Mouse (Mus musculus): ENCODE measurements at regions not wholly inside any gene's neighbourhood (a gene's known extent, or its start where the extent isn't known, plus 50 kb on each side); places are given as distances from the start of the nearest gene placed in this dataset.

DNA sequence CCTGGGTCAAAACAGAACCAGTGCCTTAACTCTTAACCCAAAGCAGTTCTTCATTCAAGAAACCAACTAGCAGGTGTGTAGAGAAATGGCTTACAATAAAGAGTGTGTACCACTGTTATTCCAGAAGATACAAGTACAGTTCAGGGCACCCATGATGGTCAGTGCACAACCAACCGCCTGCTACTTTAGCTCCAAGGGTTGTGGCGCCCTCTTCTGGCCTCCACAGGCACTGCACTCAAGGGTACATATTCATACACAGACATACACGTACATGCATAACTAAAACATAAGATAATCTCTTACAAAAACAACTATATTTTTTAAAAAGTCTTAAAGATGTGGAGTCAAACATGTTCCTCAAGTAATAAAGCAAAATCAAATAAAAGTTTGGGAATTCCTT is 65.9 kb upstream of the Peli2 start:
- DNase-seq (ENCODE audit: low spot score) = no peak

DNA sequence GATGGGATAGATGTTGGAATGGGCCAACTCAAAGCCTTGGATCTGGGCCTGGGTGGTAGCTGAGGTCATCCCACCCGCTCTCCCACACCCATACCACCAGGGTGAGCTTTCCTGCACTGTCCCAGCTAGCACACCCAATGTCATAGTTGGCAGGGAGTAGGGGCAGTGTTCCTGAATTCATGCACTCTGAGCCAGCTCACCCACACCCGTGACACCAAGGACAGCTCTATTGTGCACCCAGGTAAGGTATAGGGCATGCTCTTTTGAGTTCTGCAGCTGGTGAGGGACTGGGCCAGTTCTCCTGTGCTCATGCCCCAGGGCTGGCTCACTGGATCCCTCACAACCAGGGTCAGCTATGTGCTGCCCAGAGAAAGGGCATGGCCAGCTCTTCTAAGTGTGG is 64.8 kb upstream of the Peli2 start:
- no peak for DNase-seq (ENCODE audit: low spot score)

DNA sequence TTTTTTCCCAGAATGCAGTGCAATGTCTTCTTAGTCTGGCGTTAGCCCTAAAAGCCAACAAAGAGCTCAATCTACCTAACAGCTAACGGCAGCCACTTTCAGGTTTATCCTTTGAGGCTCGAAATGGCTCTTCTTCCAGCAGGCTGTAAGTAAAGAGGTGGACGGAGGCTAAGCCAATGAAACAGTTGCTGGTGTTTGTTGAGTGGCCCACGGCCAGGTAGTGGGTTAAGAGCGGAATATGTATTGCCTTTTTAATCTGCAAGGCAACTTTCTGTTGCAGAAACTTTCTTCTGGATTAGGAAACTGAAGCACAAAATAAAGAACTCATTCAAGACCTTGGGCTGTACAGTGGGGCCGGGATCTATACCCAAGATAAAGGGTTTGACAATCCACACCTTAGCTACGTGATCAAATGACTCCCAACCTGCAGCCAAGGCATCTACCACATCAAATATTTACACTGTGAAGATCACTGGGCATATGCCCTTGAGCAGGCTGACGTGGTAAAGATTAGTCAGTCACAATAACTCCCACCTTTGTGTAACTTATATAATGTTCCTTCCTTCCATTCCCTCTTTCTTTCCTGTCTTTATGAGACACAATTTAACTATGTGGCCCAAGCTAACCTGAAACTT is 62.3 kb upstream of the Peli2 start:
- no peak for DNase-seq (ENCODE audit: low spot score)

DNA sequence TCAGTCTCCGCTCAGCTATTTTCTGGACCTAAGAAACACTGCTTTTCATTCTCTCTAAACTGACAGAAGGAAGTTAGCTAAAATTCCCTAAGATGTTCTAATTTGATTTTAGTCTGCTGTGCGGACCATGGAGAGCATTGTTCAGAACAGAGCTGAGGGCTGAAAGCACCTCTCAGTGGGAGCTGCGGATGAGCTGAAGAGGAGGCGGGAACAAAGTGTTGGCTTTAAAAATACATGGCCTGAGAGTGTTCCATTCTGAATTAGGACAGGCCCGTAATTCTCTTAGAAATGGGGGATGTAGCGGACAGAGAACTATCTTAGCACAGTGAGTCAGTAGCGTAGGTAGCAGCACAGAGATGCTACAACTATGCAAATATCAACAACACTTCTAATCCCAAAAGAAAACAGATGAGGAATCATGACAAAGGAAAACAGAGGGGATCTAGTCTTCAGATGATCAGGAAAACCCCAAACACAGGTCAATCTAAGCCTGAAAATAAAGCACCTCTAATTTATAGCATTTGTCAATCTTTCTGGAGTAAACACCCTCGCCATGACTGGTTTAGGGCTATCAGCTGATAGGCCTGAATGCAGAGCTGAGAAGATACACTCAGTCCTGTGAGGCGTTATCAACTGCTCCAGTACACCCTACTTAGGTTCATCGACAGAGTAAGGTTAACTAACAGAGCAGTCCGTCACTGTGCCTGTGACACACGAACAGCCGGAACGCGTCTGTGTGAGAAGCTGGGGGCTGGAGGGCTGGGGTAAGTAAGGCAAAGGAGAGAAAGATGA is 60.8 kb upstream of the Peli2 start:
- no peak for DNase-seq (ENCODE audit: low spot score)

DNA sequence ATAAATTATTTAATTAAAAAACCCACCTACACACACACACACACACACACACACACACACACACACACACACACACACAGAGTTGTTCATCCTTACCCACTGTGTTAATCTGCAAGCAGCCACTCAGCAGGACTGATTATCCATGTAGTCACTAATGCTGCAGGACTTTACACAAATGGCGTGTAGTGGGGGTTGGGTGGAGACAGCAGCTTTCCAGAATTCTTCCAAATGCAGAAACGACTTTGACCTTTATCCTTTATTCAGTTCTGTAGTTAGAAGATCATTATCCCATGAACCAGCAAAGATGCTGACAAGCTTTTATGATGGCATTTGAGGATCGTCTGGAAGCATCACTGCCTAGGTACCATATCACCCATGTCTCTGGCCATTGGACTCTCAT is 52.0 kb upstream of the Peli2 start:
- no peak for DNase-seq (ENCODE audit: low spot score)

Data from layer of hippocampus, adult 9-10 months (tissue).